Mouse (Mus musculus) cerebellum, postnatal 10 days (tissue): ENCODE results near the gene Ehd1.

Source experiments
- DNase-seq, 2 experiments: peaks; one replicate each; pipeline ENCODE4 v3.0.0; 2021; ENCODE audit warnings: mixed read lengths in 2 of 2

The Ehd1 gene

GRCm38 (mm10) chr19:6276426-6277421, at the start of gene Ehd1:
Gene Ehd1 (plus strand): TSS chr19:6276725.
- DNase-seq, result peak; percentile 99

GRCm38 (mm10) chr19:6226763-6227162, 49.8 kb upstream of the Ehd1 start:
- no peak for DNase-seq

GRCm38 (mm10) chr19:6227864-6228263, 48.7 kb upstream of the Ehd1 start:
- DNase-seq, result peak in 1 of 2 experiments; percentile 42

GRCm38 (mm10) chr19:6230411-6230810, 46.1 kb upstream of the Ehd1 start:
- DNase-seq, result peak; percentile 69 to 78

- peak in 1 of 2 experiments; percentile 38 for DNase-seq
These were observed 45.5 kb upstream of the Ehd1 start for GRCm38 (mm10) chr19:6231036-6231435.

GRCm38 (mm10) chr19:6233647-6234046, 42.9 kb upstream of the Ehd1 start:
- DNase-seq, result peak in 1 of 2 experiments; percentile 10

GRCm38 (mm10) chr19:6234337-6235083, 42.0 kb upstream of the Ehd1 start:
- DNase-seq, result peak; percentile 46 to 49

- DNase-seq, result peak; percentile 98
These were observed 41.2 kb upstream of the Ehd1 start, which contains the start of gene Ppp2r5b for GRCm38 (mm10) chr19:6235084-6236052. Gene Ppp2r5b (minus strand): TSS chr19:6235872.

- DNase-seq, result peak; percentile 98 to 99
These were observed 40.5 kb upstream of the Ehd1 start for GRCm38 (mm10) chr19:6236053-6236441.

GRCm38 (mm10) chr19:6236842-6237241, 39.7 kb upstream of the Ehd1 start:
- peak; percentile 44 to 46 for DNase-seq

GRCm38 (mm10) chr19:6238740-6239139, 37.8 kb upstream of the Ehd1 start:
- no peak for DNase-seq

GRCm38 (mm10) chr19:6240136-6240535, 36.4 kb upstream of the Ehd1 start:
- no peak for DNase-seq

- no peak for DNase-seq
These were observed 35.8 kb upstream of the Ehd1 start for GRCm38 (mm10) chr19:6240725-6241124.

- peak; percentile 99 for DNase-seq
These were observed 35.0 kb upstream of the Ehd1 start, which contains the start of gene Atg2a for GRCm38 (mm10) chr19:6241274-6242107. Gene Atg2a (plus strand): TSS chr19:6241668.

GRCm38 (mm10) chr19:6242281-6242680, 34.2 kb upstream of the Ehd1 start:
- DNase-seq, result peak; percentile 66 to 68

- DNase-seq, result no peak
These were observed 33.3 kb upstream of the Ehd1 start for GRCm38 (mm10) chr19:6243226-6243625.

GRCm38 (mm10) chr19:6245806-6246205, 30.7 kb upstream of the Ehd1 start:
- DNase-seq, result no peak

- no peak for DNase-seq
These were observed 28.8 kb upstream of the Ehd1 start for GRCm38 (mm10) chr19:6247526-6248300.

GRCm38 (mm10) chr19:6253021-6253420, 23.5 kb upstream of the Ehd1 start:
- no peak for DNase-seq

GRCm38 (mm10) chr19:6260428-6260827, 16.1 kb upstream of the Ehd1 start:
- peak; percentile 78 to 83 for DNase-seq
